Mouse (Mus musculus): ENCODE measurements around the gene Angptl2.

Gene Angptl2

GRCm38 (mm10) chr2:33268384-33269131, 52.7 kb downstream of the Angptl2 start:
- DNase-seq (ENCODE audit: low spot score in 2 of 2) = no peak

- DNase-seq (ENCODE audit: low spot score in 2 of 2) = no peak
These were observed 53.2 kb downstream of the Angptl2 start for GRCm38 (mm10) chr2:33269132-33269493.

- no peak for DNase-seq (ENCODE audit: low spot score in 2 of 2)
These were observed 54.7 kb downstream of the Angptl2 start for GRCm38 (mm10) chr2:33270569-33270968.

GRCm38 (mm10) chr2:33271511-33271910, 55.6 kb downstream of the Angptl2 start:
- DNase-seq (ENCODE audit: low spot score in 2 of 2) = no peak

GRCm38 (mm10) chr2:33272665-33273439, 57.0 kb downstream of the Angptl2 start:
- DNase-seq (ENCODE audit: low spot score in 2 of 2) = no peak

GRCm38 (mm10) chr2:33274719-33275490, 59.0 kb downstream of the Angptl2 start:
- DNase-seq (ENCODE audit: low spot score in 2 of 2) = no peak

GRCm38 (mm10) chr2:33279758-33280157, 63.9 kb downstream of the Angptl2 start:
- no peak for DNase-seq (ENCODE audit: low spot score in 2 of 2)

- no peak for DNase-seq (ENCODE audit: low spot score in 2 of 2)
These were observed 64.7 kb downstream of the Angptl2 start for GRCm38 (mm10) chr2:33280525-33280924.

GRCm38 (mm10) chr2:33281807-33282206, 65.9 kb downstream of the Angptl2 start:
- DNase-seq (ENCODE audit: low spot score in 2 of 2) = no peak

- peak in 1 of 2 experiments; percentile 55 for DNase-seq (ENCODE audit: low spot score in 2 of 2)
These were observed 67.0 kb downstream of the Angptl2 start for GRCm38 (mm10) chr2:33282877-33283276.

- no peak for DNase-seq (ENCODE audit: low spot score in 2 of 2)
These were observed 67.8 kb downstream of the Angptl2 start for GRCm38 (mm10) chr2:33283674-33284073.

- DNase-seq (ENCODE audit: low spot score in 2 of 2) = no peak
These were observed 73.0 kb downstream of the Angptl2 start for GRCm38 (mm10) chr2:33288837-33289236.

GRCm38 (mm10) chr2:33290491-33290890, 74.6 kb downstream of the Angptl2 start:
- no peak for DNase-seq (ENCODE audit: low spot score in 2 of 2)

- no peak for DNase-seq (ENCODE audit: low spot score in 2 of 2)
These were observed 76.2 kb downstream of the Angptl2 start for GRCm38 (mm10) chr2:33292057-33292456.

GRCm38 (mm10) chr2:33295115-33295514, 79.2 kb downstream of the Angptl2 start:
- no peak for DNase-seq (ENCODE audit: low spot score in 2 of 2)
